Mouse (Mus musculus) erythroblast, embryonic 14.5 days (primary cell): Measurements from ENCODE around the gene Mthfd2.

ENCODE experiments used
- GATA1 ChIP-seq: IDR thresholded peaks from 2 replicates; pipeline ENCODE4 v1.6.1; 2012; ENCODE audit warnings: low read length, inconsistent platforms, mixed read lengths
- TAL1 ChIP-seq: IDR thresholded peaks from 3 replicates; pipeline ENCODE4 v1.6.1; 2012; ENCODE audit warnings: low read length, inconsistent platforms, mixed read lengths

- TF ChIP-seq TAL1 (no peak), GATA1 (no peak)
These were observed 23.7 kb upstream of the Mthfd2 start for GRCm38 (mm10) chr6:83349274-83349958.
